Mouse (Mus musculus) retina, adult 2 months (tissue): ENCODE data around the gene Cdk10.
"Not testable (repeated sequence)": the region's sequence is repeated elsewhere in the genome, so short reads cannot be mapped to it uniquely, and the experiment has no call there.

Source experiments
- DNase-seq: peaks from one replicate; pipeline ENCODE4 v3.0.0-alpha.2; 2012; ENCODE audit warnings: low read depth, low spot score

The Cdk10 gene

GRCm38 (mm10) chr8:123233300-123233699 lies 8.7 kb downstream of the Cdk10 start:
- DNase-seq: no peak

GRCm38 (mm10) chr8:123233760-123234159 lies 9.1 kb downstream of the Cdk10 start:
- no peak for DNase-seq

- no peak for DNase-seq
These were observed 10.4 kb downstream of the Cdk10 start for GRCm38 (mm10) chr8:123234918-123235519.

DNA sequence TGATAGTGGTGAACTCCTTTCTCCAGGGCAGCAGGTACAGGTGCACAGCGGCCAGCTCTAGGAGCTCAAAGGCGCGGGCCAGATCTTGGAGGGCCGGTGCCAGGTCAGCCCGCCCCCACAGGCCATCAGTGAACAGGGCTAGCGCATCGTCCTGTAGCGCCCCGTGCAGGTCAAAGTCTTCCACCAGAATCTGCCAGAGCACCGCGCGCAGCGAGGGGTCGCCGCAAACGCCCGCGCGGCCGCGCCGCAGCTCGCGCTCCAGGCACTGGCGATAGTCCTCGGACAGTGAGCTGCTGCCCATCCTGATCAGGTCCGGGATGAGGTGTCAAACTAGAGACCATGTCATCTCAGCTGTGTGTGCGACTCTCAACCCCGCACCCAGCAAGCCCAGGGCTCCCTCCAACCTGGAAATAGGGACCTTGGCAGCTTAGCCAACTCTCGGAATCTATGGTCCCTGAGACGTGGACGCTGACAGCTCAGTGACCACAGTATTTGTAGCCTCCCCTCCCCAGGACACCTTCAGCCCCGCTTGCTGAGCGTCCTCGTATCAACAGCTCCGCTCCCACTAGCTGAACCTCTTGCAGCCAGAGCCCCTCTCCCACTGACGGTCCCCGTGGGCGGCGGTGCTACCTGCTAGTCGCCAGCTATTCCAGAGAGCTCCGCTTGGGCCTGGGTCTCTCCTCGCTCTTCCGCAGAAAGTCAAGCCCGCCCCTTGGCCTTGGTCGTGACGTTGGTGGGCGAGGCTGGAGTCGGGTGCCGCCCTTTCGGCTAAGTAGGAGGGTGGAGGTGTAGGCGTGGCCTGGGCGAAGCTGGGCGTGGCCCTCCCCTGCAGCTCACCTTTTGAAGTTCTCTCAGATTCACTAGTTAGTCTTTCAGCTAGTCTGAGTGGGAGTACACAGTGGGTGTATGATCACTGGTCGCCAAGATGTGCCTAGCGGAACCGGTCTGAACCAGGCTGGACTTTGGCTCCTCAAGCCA lies 11.2 kb downstream of the Cdk10 start, which contains the start of gene Spata2l:
Gene Spata2l (minus strand): TSS at position 714 of the 978 bp plus-strand sequence.
- DNase-seq: no peak

DNA sequence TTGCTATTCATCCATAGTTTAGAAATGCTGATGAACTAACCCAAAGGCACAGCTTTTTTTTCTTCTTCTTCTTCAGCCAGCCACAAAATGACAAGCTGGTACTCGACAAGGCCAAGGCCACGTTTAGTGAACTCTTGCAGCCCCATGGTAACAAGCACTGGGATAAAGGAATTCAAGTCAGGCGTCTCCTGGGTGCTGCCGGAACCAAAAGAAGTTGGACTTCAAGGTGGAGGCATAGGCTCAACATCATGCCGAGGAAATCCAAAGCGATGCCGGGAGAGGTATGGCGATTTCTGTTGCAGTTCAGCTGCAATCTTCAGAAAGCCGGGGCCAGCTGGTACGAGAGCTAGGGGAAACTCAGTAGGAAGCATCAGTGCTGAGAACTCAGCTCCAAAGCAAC lies 14.8 kb downstream of the Cdk10 start:
- DNase-seq: no peak

DNA sequence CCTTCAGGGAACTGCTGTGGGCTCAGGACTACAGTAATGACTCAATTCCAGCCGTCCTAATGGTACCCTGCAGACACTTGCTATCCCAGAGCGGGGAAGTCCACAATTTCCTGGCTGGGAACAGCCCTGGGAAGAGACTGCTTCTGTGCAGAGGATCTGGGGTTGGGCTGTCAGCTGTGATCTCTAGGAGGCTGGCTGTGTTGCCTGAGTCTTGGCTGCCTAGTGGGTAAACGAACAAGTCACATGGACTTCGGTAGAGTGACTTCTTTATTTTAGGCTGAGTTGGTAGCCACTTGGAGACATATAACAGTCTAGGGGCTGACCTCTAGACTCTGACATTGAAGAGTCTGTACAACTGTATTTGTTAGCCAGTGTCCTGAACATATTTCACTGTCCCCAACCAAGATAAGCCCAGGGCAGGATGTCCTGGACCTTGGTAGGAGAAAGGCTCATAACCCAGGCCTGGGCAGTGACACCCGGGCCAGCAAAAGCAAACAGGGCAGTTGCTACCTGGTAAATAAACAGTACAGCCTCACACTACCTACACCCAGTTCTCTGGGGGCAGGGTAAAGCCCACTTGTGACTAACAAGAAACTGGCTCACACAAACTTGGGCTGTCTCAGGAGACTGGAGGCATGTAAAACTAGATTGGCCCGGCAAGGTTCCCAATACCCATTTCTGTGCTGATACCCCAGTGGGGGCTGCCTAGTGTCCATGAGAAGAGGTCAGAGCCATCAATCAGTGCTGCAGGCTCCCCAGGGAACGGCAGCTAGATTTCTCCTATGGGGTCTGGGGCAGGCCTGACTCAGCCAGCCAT lies 17.7 kb downstream of the Cdk10 start:
- no peak for DNase-seq

DNA sequence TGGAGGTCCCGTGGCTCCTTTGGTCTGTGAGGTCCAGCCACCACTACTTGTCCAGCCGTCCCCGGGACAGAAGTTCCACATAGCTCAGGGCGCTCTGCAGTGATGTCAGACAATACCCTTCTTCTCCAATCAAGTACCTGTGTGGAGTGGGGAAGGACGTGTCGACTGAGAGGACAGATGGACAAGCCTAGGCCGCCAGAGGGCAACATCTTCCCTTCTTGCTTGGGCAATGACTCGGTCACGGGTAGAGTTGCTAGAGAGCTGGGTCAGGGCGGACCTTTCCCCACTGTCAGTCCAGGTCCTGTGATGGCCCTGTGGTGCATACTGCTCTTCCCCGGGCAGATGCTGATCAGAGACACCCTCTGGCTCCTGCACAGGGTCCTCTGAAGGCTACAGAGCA lies 18.4 kb downstream of the Cdk10 start:
- no peak for DNase-seq

GRCm38 (mm10) chr8:123244382-123244781 lies 19.7 kb downstream of the Cdk10 start:
- DNase-seq: no peak

DNA sequence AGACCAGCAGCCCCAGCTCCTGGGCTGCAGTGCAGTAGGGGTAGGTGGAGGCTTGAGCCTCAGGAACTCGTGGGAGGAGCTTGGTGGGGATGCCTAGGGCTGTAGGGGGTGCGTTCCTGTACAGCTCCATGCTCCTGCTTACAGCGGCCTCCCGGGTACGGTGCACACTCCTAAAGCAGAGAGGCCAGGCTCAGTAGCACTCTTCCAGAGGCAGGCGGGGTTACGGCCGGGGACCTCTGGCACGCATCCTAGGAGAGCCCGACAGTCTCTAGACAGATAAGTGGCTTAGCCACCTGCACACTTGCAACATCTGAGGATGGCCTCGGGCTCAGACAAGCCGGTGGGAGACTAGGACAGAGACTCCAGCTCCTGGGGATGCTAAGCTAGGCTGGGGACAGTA lies 20.9 kb downstream of the Cdk10 start:
- no peak for DNase-seq

DNA sequence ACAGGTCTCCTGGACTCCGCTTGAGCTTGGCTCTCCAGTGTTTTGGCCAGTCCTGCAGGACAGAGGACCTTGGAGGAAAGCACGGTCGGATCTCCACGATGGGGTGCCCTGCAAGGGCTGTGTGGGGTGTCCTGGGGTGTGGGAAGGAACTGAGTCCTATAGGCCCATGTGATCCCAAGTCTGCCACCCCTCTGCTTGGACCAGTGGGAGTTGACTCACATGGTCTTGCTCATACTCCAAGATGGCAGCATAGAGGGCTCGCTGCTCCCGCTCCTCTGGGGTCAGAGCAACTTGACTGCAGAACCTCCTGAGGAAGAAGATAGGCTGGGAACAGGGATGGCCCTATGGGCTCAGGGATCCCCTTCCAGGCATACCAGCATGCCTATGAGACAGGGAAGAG lies 23.1 kb downstream of the Cdk10 start:
- no peak for DNase-seq

GRCm38 (mm10) chr8:123248596-123248995 lies 24.0 kb downstream of the Cdk10 start:
- no peak for DNase-seq

DNA sequence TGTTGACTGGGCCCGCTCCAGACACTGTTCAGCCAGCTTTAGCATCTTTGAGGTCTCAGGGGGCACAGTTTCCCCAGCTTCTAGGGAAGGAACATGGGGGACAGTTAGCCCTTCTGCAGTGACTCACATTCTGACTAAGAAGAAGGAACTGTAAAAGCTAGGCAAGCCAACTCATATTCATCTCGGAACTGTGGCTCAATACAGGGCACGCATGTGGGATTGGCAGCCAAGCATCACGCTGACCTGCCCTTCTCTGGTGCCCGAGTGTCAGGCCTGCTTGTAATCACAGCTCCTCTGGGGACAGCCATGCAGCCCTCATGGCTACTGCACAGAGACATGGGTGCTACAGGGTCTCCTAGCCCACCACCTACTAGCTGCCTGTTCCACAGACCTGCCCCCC lies 26.3 kb downstream of the Cdk10 start:
- DNase-seq: no peak

- DNase-seq: no peak
These were observed 28.3 kb downstream of the Cdk10 start for GRCm38 (mm10) chr8:123252925-123253324.

GRCm38 (mm10) chr8:123253451-123254098 lies 28.9 kb downstream of the Cdk10 start:
- no peak for DNase-seq

- peak; percentile 61 for DNase-seq
These were observed 29.6 kb downstream of the Cdk10 start, which contains the start of the genes Zfp276 and Vps9d1 for GRCm38 (mm10) chr8:123254099-123254885. Gene Zfp276 (plus strand): TSS chr8:123254195. Gene Vps9d1 (minus strand): TSS chr8:123254348.

DNA sequence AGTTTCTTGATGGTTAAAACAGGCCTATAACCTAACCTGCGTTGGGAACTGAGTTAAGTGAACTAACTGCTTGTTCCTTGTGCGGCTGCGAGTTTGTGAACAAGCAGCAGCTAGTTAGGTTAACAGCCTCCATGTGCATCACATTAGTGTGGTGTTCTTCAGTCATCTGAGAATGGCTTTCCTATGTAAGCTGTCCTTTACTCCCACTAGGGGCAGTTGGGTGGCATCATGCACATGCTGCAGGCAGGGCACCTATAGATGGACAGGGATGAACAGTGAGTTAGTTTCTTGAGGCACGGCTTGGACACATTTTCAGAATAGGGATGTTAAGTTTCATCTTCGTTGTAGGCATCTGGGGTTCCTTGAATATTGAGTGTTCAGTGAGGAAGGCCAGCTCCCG lies 30.5 kb downstream of the Cdk10 start:
- no peak for DNase-seq

- DNase-seq: no peak
These were observed 32.5 kb downstream of the Cdk10 start for GRCm38 (mm10) chr8:123257114-123257513.

- DNase-seq: not testable (repeated sequence)
These were observed 33.0 kb downstream of the Cdk10 start for GRCm38 (mm10) chr8:123257593-123257992.

GRCm38 (mm10) chr8:123267926-123268656 lies 43.4 kb downstream of the Cdk10 start:
- no peak for DNase-seq

- DNase-seq: no peak
These were observed 46.5 kb downstream of the Cdk10 start for GRCm38 (mm10) chr8:123271147-123271546.
